Mouse (Mus musculus) cortical plate, adult 2 months (tissue): ENCODE data around the gene Hhat.

ENCODE experiments used
- CTCF ChIP-seq: fragments of 200-500 bp; IDR thresholded peaks from 2 replicates; pipeline ENCODE4 v1.5.1; 2011; ENCODE audit warnings: mild to moderate bottlenecking, control low read depth, low read length; ENCODE audit not compliant: insufficient read depth; ENCODE audit errors: extremely low read depth
- POLR2A ChIP-seq: fragments of 200-500 bp; IDR thresholded peaks from 2 replicates; pipeline ENCODE4 v1.6.1; 2011; ENCODE audit warnings: mild to moderate bottlenecking, low read length, control low read depth; ENCODE audit not compliant: insufficient read depth; ENCODE audit errors: extremely low read depth

- TF ChIP-seq CTCF (no peak), POLR2A (no peak)
Measured at GRCm38 (mm10) chr1:192693644-192694043, 77.4 kb downstream of the Hhat start.
